Mouse (Mus musculus) monocyte, adult 2 months (primary cell): ENCODE results near the gene Trappc10.
A peak's percentile ranks its signal among the peaks of the same experiment; 100 is the strongest.

Source experiments
- DNase-seq, 2 experiments: peaks; one replicate each; pipeline ENCODE4 v3.0.0; 2022; ENCODE audit warnings: low spot score in 2 of 2, low read depth in 1 of 2

Trappc10 gene

DNA sequence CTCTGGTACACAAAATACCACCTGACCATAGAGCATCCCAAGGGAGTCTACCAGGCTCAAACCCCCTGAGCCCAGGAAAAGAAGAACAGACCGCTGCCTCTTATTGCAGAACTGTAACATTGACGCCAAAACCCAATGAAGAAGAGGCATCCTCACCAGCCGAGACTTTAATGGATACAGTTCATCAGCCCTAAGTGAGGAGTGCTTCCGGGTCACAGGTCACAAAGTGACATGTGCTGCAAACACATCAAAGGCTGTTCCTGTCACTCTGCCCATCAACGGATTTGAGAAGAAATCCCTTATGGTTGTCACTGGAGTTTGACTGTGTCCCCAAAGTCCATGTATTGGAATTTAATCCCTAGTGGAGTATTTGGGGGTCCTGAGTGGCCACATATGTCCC, 14.8 kb upstream of the Trappc10 start:
- no peak for DNase-seq

DNA sequence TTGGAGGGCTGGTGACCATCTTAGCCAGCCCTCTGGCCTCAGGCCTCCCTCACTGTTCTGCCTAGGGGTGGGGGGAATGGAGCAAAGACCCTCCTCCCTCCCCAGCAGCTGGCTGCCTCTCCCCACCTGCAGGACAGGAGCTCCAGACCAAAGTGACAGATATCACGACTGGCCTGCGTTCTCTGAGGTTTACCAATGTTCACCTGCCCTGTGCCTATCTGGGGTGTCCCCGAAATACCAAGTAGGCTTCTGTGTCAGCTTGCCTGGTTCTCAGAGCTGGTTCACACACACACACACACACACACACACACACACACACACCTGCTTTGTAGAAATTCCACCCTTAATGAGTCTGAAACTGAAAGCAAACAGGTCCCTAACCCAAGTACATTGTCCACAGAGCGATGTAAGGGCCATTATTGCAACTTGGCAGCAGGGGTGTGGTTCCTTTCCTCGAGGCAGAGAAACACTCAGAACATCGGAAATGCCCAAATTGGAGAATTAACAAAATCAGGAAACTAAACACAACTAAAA, 13.8 kb upstream of the Trappc10 start:
- no peak for DNase-seq

DNA sequence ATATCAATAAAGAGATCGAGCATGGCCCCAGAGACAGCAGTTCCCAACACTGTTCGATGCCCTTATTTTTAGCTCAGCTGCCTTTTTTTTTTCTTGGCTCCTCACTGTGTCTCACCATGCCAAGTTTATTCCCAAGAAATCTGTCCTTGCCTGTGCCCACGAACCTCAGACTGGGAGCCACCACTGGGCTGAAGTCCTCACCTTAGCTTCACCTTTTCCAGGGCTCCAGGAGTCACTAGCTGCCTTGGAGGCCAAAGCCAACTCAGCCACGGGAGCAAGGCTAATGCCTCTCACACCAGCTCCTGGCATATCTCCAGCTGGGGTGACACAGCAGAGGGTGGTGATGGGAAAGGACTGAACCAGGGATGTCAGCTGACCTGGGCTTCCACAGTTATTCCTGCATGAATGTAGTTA, 11.2 kb upstream of the Trappc10 start:
- DNase-seq = no peak

DNA sequence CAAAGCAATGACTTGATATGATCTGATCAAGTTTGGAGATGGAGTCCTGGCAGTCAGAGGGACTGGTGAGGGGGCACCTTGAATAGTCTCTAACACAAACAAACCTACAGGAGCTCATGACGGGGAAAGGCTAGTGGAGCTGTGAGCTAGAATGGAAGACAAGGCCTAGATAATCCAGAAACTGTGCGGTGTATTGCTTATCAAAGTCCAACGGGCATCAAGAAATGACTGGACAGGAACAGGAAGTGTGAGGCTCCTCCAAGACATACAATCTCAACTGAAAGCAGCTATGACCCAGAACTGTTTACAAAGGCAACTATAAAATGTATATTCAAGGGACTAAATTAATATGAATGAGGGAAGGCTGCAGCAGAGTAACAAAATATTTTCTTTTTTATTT, 2.8 kb upstream of the Trappc10 start:
- DNase-seq = no peak

DNA sequence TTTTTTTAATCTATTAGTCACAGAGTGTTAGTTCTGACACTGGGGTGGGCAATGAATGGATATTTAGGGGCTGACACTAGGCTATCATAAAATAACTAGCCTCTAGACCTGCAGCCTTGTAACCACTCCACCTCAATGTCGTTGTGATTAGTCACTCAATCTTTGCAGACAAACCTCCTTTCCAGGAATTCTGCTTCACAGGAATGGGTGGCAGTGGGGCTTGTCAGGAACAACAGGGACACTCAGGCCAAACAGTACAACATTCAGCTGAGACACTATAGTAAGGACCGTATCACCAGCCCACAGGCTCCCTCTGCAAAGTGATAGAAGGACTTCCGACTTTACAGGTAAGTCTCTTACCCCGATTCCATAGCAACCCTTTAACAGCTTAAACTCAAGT, 2.3 kb upstream of the Trappc10 start:
- DNase-seq = no peak

DNA sequence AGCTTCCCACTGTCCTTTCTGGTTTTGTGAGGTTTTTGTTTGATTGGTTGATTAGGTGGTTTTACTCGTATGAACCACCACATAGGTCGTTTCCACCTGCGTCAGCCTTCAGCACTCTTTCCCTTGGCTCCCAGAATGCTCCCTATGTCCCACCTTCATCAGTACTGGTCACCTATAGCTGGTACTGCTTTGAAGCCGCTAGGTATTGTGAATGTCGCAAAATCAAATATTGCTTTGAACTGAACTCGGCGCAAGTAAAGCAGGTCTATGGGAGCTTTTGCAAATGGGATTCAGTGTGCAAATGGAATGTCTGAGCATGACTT, 745 bp upstream of the Trappc10 start:
- DNase-seq = no peak

DNA sequence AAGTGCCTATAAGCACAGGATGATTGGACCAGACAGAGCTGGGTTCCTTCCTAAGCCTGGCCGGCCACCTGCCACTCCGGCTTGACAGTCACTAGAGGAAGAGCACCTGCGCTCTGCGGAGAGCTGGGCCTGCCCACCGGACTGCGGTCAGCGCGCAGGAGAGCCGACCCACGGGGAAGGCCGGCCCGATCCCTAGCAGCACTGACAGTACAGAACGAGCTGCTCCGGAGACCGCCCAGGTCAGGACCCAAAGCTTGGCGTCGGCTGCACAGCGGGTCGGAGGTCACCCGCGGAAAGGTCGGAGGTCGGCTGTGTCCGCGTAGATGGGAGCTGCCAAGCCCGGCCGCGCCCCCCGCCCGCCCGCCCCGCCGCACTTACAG, 393 bp downstream of the Trappc10 start:
- peak in 1 of 2 experiments; percentile 9 for DNase-seq

DNA sequence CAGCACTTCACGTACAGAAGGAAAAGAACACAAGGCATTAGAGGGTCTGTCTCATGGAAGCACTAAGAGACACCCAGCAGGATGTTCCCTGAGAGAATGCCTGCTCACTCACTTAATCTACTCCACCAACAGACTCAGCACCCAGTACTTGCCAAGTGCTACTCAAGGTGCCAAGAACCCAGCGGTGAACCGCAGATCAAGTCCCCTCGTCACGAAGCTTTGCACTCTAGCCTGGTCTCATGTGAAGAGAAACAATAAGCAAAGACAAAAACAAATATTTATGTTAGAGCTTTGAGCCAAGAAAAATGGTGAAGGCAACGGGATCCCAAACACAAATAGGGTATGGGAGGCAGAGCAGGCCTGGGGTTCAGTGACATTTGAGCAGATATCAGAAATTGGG, 5.5 kb downstream of the Trappc10 start:
- DNase-seq = no peak

DNA sequence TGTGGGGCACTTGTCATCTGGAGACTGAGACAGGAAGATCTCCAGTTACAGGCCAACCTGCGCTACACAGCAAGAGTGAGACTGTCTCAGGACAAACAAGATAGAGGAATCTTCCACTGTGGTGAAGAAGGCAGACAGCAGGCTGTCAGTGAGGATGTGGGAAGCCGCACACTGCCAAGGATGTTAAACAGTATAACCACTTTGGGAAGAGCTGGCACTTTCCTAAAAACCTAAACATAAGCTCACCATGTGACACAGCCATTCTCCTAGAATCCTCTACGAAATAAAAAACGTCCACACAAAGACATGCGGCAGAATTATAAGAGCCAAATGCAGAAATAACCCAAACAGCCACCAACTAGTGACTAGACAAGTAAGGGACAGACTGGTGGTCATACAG, 6.1 kb downstream of the Trappc10 start:
- no peak for DNase-seq

DNA sequence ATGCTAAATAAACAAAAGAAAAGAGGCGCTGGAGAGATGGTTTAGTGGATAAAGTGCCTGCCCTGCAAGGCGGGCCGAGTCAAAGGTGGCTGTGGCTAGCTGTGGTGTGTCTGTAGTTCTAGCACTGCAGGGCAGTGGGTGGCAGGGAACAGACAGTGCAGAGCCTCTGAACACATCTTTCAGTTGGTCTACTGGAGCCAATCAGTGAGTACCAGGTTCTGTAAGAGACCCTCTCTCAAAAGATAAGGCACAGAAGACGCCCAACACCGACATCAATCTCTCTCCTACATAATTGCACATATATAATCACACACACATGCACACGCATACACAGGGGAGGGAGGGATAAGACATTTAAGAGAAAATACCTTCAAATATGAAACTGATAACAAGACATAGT, 6.6 kb downstream of the Trappc10 start:
- no peak for DNase-seq

DNA sequence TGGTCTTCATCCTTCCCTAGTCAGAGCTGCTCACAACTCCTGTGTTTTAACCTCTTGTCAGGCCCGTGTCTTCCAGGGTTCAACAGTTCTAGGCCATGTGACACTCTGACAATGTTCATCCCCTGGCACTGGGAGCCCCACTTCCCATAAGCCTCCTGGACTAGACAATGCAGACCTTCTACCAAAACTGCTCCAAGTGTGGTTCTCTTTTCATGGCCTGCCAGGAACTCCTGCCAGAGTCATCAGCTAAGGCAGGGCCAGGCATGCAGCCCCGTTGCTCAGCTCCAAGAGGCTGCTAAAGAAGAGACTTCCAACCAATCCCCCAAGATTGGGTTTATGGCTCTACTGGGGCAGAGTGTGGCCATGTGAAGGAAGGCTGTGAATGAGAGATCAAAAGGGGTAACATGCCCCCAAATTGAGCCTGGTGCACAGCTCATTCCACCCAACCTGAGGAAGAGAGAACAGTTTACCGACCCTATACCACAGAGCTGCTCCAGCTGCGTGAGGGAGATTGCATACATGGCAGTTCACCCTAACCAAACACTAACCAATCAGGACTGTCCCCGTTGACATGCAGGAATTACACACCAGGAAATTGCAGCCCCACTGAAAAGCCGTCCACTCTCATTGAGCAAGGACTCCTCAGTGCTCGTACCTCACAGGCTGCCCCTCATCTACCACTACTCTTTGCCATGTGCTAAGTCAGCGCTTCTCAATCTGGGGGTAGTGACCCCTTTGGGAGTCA, 7.4 kb downstream of the Trappc10 start:
- no peak for DNase-seq

DNA sequence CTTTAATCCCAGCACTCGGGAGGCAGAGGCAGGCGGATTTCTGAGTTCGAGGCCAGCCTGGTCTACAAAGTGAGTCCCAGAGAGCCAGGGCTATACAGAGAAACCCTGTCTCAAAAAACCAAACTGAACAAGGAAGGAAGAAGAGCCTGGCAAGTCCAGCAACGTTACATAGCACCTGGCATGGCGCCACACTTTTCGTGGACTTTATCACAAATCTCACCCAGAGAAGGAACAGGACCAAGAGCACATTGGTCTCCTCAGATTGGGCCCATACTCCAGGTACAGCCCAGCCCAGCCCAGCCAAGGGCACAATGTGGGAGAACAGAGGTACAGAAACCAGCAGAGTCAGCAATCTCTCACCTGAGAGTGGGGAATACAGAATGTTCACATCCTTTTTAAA, 10.7 kb downstream of the Trappc10 start:
- DNase-seq = no peak

DNA sequence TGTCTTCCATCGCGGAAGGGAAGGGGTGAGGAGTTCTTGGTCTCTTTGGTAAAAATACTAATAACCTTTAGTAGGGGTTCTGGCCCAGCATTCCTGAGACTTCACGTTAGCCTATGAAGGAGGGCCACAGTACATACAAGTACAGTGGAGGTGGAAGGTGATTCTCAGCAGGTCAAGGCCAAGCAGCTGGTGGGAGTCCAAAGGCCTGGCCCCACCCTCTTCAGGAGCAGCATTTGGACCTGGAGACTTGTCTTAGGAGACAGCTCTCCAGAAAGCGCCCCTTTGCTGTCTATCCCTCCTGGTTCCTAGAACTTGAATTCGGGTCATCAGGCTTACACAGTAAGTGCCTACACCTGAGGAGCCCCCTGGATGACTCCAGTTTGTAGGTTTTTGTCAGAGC, 11.3 kb downstream of the Trappc10 start:
- DNase-seq = no peak

DNA sequence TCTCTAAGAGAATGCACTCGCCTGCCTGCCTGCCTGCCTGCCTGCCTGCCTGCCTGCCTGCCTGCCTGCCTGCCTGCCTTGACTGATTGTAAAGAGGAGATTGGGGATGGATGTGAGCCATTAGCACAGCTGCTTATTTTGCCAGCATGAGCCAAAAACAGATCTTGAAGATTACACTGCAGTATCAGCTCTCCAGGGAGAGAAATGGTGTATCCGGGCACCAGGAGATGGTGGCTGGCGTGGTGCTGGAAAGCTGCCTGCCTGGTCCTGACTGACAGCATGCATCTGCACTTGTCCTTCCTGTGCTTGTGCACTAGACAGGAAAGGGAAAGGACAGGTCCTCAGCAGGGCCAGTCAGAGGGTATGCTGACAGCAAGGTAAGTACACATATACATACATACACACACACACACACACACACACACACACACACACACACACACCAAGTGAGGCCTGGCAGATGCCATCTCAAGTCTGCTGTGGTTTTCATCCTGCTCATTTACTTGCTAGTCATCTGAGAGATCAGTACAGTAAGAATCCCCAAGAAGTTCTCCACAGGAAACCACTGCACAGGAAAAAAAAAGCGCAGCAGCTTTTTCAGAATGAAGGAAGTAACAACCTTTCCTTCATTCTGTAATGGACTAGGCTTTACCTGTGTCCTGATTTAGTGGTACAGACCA, 12.0 kb downstream of the Trappc10 start:
- DNase-seq = no peak

DNA sequence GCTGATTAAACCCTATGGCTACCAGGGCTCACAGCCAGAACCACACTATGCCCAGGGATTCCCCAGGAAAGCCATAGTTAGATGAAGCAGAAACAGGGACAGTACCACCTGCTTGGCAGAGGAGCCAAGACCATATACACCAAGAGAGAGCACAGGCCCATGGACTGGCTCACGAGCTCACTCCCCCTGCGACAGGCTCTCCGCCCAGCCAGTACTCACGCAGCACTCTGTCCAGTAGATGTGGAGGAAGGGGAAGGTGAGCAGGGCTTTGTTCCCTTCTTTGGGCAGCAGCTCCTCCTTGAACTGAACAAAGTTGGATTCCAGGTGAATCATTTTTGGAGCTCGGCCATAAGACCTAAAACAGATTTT, 15.9 kb downstream of the Trappc10 start:
- DNase-seq = no peak

DNA sequence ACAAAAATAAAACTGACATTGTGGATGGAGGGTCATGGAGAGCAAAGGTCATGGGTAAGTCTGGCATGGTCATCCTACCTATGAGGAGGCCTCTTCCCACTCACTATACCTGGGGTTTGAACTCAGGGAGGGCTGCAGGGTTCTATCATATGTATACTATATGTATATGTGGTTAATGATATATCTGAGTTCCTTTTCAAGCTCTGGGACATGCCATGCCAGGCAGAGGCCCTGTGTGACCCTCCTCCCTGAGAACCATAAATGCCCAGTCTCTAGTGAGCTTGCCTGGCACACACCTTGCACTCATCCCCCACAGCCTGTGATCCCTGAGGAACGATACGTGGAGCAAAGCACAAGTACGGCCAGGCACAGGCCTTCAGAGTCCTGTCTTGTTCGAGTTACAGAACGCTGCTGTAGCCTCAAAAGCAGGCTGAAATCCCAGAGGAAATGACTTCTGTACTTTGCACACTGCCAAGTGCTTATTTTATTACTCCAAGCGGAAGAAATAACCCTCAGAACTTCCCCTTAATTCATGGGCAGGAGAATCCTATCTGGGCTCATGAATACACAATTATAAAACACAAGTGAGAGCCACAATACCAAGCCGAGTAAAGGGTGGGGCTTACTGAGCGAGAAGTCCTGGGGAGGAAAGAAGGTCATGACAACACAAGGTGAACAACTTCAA, 16.4 kb downstream of the Trappc10 start:
- no peak for DNase-seq

DNA sequence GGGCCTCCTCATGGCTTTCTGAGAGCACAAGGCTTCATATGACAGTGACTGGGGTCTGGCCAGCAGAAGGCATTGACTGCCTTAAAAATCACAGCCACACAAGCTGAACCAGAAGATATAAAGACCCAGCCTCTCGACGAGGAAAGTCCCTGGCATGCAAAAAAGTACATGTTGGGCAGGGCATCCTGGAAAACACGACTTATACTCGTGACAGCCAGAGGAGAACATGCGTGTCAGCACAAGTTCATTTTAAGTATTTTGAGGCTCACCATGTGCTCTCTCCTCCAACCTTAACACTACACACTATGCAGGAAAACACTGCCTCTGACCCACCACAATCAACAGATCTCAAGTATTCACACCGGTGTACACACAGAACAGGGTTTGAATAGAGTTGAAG, 20.3 kb downstream of the Trappc10 start:
- no peak for DNase-seq

DNA sequence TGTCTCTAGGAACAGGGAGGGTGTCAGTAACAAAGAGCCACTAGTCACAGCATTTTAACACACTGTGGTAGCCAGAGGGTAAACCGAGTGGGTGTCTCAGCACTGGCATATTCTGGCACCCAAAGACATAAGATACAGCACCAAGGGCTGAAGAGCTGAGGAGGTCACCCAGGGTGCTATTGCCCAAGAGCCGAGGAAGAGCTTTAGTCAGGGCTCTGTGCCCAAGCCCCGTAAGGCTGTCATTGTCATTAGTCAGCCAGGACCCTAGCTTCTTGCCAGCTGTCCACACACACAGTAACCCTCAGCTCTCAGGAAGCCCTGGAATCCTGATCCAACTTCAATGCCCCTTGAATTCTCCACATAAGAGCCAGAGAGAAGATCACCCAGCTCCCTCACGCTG, 21.5 kb downstream of the Trappc10 start:
- DNase-seq = no peak

DNA sequence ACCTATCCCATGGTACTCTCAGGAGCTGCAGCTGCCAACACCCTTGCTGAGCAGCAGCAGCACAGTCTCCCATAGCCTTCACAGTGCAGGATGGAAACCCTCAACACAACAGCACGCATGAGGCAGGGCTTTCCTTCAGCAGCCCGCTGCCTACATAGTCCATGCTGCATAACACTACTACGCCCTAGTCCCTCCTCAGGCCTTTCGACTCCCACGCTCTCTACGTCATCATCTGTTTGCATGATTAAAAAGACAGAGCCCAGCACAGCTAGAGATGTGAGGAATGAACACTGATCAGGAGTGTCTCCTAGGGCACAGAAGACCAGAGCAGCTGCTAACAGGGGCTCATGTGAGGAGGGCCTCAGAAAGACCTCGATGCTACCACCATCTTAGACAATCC, 23.1 kb downstream of the Trappc10 start:
- no peak for DNase-seq

DNA sequence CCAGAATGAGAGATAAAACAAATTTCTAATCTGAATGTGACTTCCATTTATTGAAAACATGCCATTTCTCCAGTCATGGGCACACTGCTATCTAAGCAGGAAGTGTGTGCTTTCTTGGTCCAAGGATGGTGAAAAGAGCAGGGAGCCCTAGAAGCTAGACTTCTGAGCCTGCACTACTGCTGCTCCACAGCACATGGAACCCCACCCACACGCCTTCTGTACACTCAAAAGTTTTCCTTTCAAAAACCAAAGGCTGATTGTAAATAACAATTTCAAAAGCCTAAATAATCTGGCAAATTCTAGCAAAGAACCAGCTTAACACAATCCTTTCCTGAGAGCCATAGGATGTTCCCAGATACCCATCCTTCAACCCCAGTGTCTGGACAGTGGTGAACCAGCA, 24.9 kb downstream of the Trappc10 start:
- DNase-seq = no peak

DNA sequence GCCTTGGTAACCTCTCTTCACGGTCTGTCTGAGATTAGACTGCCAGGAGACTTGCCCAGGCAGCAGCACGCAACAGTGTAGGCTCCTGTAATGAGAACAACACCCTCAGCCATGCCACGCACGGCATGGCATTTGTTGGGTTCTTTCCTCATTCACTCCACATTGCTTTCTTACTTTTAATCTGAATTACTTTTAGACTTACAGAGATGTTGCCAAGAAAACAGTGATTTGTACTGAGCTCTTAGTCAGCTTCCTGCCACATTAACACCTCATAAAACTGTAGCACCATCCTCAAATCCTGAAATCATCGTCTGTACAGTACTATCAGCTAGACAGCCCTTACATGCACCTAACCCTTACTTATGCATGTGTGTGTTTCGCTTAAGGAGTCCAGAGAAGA, 25.9 kb downstream of the Trappc10 start:
- DNase-seq = no peak

DNA sequence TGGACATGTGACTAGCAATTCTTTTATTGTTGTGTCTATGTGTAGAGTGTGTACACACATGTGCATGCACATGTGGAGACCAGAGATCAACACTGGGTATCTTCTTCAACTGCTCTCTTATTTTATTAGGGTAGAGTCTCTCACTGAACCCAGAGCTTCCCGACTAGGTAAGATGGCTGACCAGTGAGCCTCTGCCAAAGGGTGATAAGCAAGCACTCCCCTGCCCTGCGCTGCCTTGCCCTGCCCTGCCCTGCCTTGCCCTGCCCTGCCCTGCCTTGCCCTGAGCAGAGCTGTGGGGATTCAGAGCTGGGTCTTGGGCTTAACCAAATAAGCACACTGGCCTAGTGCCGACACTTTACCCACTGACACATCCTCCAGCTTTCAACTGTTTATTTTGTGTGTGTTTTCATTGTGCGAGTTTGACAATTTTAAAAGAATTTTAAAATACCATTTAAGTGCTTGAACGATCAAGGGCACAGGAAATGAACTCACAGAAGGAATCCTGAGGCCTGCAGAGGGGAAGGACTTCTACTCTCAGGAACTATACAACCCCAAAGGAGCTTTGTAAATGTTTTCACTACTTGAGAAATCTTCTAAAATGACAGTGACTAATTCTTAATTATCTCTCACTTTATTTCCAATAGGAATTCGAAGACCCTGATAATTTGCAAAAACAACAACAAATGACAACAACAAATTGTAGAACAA, 27.9 kb downstream of the Trappc10 start:
- no peak for DNase-seq
